Mouse (Mus musculus) midbrain, embryonic 13.5 days (tissue): ENCODE measurements around the gene Tial1. TPM values are rescaled to one million over a fixed set of nuclear protein-coding genes. Genes with fewer than 3 reads are reported as not detected.

Experiments
- ATAC-seq: fragments of 200-750 bp; cut with Nextera tagmentation; 2 replicates; pipeline ENCODE4 v1.8.0; 2017; ENCODE audit warnings: mild to moderate bottlenecking, moderate TSS enrichment, moderate library complexity
- H3K27ac ChIP-seq: fragments of 300-500 bp; sonication (generic); 2 replicates; pipeline ENCODE4 v1.5.1; 2015; ENCODE audit warnings: inconsistent platforms, mild to moderate bottlenecking, moderate library complexity
- H3K27me3 ChIP-seq: fragments of 300-500 bp; sonication (generic); 2 replicates; pipeline ENCODE4 v1.6.1; 2015; ENCODE audit warnings: mild to moderate bottlenecking, inconsistent platforms
- H3K36me3 ChIP-seq: fragments of 300-500 bp; sonication (generic); 2 replicates; pipeline ENCODE4 v1.6.1; 2015; ENCODE audit warnings: mild to moderate bottlenecking, inconsistent platforms
- H3K4me1 ChIP-seq: fragments of 300-500 bp; sonication (generic); replicated peaks from 2 replicates; pipeline ENCODE4 v1.6.1; 2015; ENCODE audit warnings: inconsistent platforms
- H3K4me2 ChIP-seq: fragments of 300-500 bp; sonication (generic); replicated peaks from 2 replicates; pipeline ENCODE4 v1.6.1; 2015; ENCODE audit warnings: moderate library complexity, mild to moderate bottlenecking, inconsistent platforms
- H3K4me3 ChIP-seq: fragments of 300-500 bp; sonication (generic); replicated peaks from 2 replicates; pipeline ENCODE4 v1.5.1; 2015; ENCODE audit warnings: mild to moderate bottlenecking, inconsistent platforms
- H3K9ac ChIP-seq: fragments of 300-500 bp; sonication (generic); replicated peaks from 2 replicates; pipeline ENCODE4 v1.6.1; 2015; ENCODE audit warnings: mild to moderate bottlenecking, inconsistent platforms
- H3K9me3 ChIP-seq: fragments of 300-500 bp; sonication (generic); 2 replicates; pipeline ENCODE4 v1.6.1; 2016; ENCODE audit warnings: mild to moderate bottlenecking, inconsistent platforms
- WGBS: fragments of 180-500 bp; shearing (Covaris S2); methylation state at CpG from one replicate; pipeline ENCODE4 v1.1.7; 2015; 5-methylcytosine and 5-hydroxymethylcytosine counted together
- polyA plus RNA-seq: library from polyadenylated mRNA; unstranded; fragments of >200 nt; fragmentation: Nextera tagmentation; extraction: Ambion mirVana; gene quantifications from 2 replicates; pipeline ENCODE4 v1.2.1, GENCODE M21; 2015

Tial1 gene
- polyA plus RNA-seq, 1 experiment from 2014 or later = 37.3 TPM

DNA sequence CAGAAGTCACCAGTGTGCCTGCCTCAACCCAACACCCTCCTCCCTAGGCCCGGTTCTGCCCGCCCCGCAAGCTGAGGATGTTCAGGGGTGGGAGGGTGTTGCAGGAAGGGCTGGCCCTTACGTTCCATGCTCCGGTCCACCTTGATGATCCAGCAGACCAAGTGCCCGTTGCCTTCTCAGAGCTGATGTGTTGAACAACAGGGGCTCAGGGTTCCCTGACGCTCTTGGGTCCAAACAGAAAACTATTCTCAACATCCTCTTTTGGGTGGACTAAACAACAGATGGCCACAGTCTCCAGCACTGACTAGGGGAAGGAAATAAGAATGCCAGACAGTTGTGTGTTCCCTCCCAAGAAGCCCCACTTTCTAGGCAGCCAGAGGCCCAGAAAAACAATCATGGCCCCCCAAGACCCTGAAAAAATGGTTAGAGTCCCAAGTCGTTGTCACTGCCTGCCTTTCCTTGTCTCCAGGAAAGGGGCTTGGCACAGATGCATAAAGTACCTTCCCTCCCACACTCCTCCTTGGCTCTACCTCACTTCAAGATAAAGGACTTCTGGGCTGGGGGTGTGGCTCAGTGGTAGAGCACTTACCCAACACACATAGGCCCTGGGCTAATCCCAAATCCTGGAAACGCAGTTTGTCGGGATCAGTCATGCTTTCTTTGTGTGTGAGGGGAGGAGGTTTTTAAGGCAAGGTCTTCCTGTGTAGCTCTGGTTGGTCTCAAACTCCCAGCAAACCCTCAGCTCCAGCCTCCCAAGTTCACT, 49.3 kb downstream of the Tial1 start:
- Histone ChIP-seq H3K9me3 (no peaks in the 10 kb centered on the region), H3K27me3 (peaks cover 28% of the 10 kb centered on the region), H3K4me2 (no peak overlapping the region), H3K36me3 (no peaks in the 10 kb centered on the region), H3K4me3 (no peak overlapping the region), H3K9ac (no peak overlapping the region), H3K27ac (no peak overlapping the region), H3K4me1 (peaks cover 3% of the 10 kb centered on the region)
- ATAC-seq = no peak
- 67% methylated on average over 10 of the region's 10 CpGs for WGBS

DNA sequence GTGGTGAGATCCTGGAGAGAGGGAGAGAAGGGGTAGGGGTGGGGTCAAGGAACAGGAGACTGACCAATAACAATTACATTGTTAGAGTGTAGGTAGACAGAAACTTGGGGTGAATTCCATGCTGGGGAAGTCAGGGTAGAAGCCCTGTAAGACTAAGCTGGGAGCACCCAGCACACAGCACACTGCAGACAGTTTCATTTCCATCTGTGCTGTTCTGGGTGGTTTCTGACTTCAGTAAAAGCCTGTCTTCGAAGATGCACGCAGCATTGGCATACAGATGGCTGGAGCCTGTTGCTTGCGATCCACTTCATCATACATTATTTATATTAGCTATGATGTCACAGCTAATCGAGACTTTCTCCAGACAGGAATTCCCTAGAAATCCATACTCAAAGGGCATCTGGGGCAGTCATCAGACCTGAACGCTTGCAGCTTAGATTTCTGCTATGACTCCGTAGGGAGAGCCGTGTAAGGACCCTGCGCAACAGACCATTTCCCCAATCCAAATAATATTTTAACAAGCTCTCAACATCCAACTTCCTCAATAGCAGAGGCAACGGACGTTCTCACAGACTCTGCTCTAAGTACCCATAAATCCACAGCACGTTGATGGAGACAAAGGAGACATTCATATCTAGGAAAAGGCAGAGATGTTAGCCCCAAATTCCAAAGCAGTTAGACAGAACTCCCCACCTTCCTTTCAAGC, 50.7 kb downstream of the Tial1 start:
- no peak for ATAC-seq

DNA sequence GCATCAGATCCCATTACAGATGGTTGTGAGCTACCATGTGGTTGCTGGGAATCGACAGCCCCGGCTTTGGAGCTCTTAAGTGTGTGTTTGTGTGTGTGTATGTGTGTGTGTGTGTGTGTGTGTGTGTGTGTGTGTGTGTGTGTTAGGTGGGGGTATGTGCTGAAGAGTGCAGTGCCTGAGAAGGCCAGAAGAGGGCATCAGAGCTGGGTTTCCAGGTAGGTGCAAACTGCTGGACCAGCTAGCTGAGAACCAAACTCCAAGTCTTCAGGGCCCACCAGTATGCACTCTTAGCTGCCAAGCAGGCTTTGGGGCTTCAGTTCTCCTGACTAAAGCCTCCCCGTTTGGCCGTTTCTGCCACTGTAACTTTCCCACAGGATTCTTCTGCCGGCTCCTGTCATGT, 53.3 kb downstream of the Tial1 start:
- no peaks in the 10 kb centered on the region for H3K4me1 ChIP-seq
- WGBS = 98% methylated on average over 5 of the region's 5 CpGs
- H3K27ac ChIP-seq = no peak overlapping the region
- no peaks in the 10 kb centered on the region for H3K27me3 ChIP-seq
- H3K36me3 ChIP-seq = no peaks in the 10 kb centered on the region
- no peak overlapping the region for H3K4me2 ChIP-seq
- no peak overlapping the region for H3K4me3 ChIP-seq
- no peak overlapping the region for H3K9ac ChIP-seq
- no peaks in the 10 kb centered on the region for H3K9me3 ChIP-seq
- no peak for ATAC-seq

More for the DNA sequence above, 50.7 kb downstream of the Tial1 start:
- Histone ChIP-seq H3K9me3 (no peaks in the 10 kb centered on the region), H3K27me3 (peaks cover 15% of the 10 kb centered on the region), H3K36me3 (no peaks in the 10 kb centered on the region), H3K4me1 (no peaks in the 10 kb centered on the region), H3K4me2 (no peak overlapping the region), H3K9ac (no peak overlapping the region), H3K4me3 (no peak overlapping the region), H3K27ac (no peak overlapping the region)
- 73% methylated on average over 11 of the region's 11 CpGs for WGBS

- Histone ChIP-seq H3K4me3 (no peak overlapping the region), H3K27me3 (no peaks in the 10 kb centered on the region), H3K27ac (no peak overlapping the region), H3K9me3 (no peaks in the 10 kb centered on the region), H3K9ac (no peak overlapping the region), H3K36me3 (peaks cover 5% of the 10 kb centered on the region; the same call in 1 of the 2 replicates), H3K4me2 (no peak overlapping the region), H3K4me1 (no peaks in the 10 kb centered on the region)
- WGBS = 87% methylated on average over 6 of the region's 6 CpGs
- ATAC-seq = no peak
Measured at GRCm38 (mm10) chr7:128403988-128404387, 57.5 kb downstream of the Tial1 start.

GRCm38 (mm10) chr7:128403586-128403985, 57.9 kb downstream of the Tial1 start:
- H3K27me3 ChIP-seq = no peaks in the 10 kb centered on the region
- no peaks in the 10 kb centered on the region for H3K9me3 ChIP-seq
- H3K36me3 ChIP-seq = peaks cover 5% of the 10 kb centered on the region; the same call in 1 of the 2 replicates
- H3K27ac ChIP-seq = no peak overlapping the region
- no peak overlapping the region for H3K9ac ChIP-seq
- H3K4me3 ChIP-seq = no peak overlapping the region
- 88% methylated on average over 6 of the region's 6 CpGs for whole genome bisulfite sequencing
- no peak overlapping the region for H3K4me2 ChIP-seq
- no peaks in the 10 kb centered on the region for H3K4me1 ChIP-seq
- no peak for ATAC-seq

GRCm38 (mm10) chr7:128403128-128403527, 58.4 kb downstream of the Tial1 start:
- 83% methylated on average over 10 of the region's 10 CpGs for WGBS
- peaks cover 5% of the 10 kb centered on the region; the same call in 1 of the 2 replicates for H3K36me3 ChIP-seq
- H3K9me3 ChIP-seq = no peaks in the 10 kb centered on the region
- H3K4me1 ChIP-seq = no peaks in the 10 kb centered on the region
- no peak overlapping the region for H3K9ac ChIP-seq
- H3K4me3 ChIP-seq = no peak overlapping the region
- no peak overlapping the region for H3K27ac ChIP-seq
- H3K4me2 ChIP-seq = no peak overlapping the region
- ATAC-seq = no peak
- no peaks in the 10 kb centered on the region for H3K27me3 ChIP-seq

DNA sequence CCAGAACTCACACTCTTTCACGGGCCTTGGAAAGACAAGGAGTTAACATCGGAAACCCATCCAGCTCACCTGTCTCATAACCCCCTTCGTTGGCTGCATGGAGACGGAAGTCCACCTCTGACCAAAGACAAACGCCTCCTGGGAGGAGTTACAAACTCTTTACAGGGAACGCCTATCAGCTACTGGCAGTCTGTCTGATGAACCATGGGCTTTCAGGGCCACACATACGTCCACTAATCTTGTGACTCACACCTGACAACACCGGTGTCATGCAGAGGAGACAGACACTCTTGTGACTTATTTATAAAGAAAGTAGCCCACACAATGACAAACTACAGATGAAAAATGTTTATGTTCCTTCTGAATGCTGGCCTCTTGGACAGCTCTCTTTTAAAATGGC, 58.9 kb downstream of the Tial1 start:
- no peak for ATAC-seq
- Histone ChIP-seq H3K4me2 (no peak overlapping the region), H3K27ac (no peak overlapping the region), H3K4me3 (no peak overlapping the region), H3K9me3 (no peaks in the 10 kb centered on the region), H3K27me3 (no peaks in the 10 kb centered on the region), H3K36me3 (peaks cover 5% of the 10 kb centered on the region; the same call in 1 of the 2 replicates), H3K9ac (no peak overlapping the region), H3K4me1 (no peaks in the 10 kb centered on the region)
- 89% methylated on average over 8 of the region's 8 CpGs for WGBS

- H3K36me3 ChIP-seq = peaks cover 5% of the 10 kb centered on the region; the same call in 1 of the 2 replicates
- WGBS = 84% methylated on average over 4 of the region's 4 CpGs
- H3K27ac ChIP-seq = no peak overlapping the region
- no peak overlapping the region for H3K4me3 ChIP-seq
- no peak for ATAC-seq
- no peak overlapping the region for H3K4me2 ChIP-seq
- H3K9me3 ChIP-seq = no peaks in the 10 kb centered on the region
- H3K4me1 ChIP-seq = no peaks in the 10 kb centered on the region
- no peaks in the 10 kb centered on the region for H3K27me3 ChIP-seq
- H3K9ac ChIP-seq = no peak overlapping the region
Measured at GRCm38 (mm10) chr7:128398664-128399063, 62.9 kb downstream of the Tial1 start.

DNA sequence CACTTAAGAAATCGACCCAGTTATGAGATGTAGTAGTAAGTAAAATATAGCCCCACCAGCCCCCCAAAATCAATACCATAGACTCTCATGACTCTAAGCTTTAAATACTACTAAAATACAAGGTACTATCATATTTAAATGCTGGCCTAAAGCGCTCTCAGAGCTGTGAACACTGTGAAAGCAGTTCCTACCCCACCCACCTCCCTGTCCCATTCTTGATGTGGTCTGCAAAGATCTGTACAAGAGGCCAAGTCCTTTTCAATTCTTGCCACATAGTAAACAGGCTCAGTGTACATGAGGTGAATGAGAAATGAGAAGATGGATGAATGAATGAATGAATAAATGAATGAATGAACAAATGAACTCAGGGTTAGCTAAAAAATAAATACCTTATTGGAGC, 64.5 kb downstream of the Tial1 start:
- Histone ChIP-seq H3K4me3 (no peak overlapping the region), H3K27ac (no peak overlapping the region), H3K9me3 (no peaks in the 10 kb centered on the region), H3K4me1 (no peaks in the 10 kb centered on the region), H3K27me3 (no peaks in the 10 kb centered on the region), H3K9ac (no peak overlapping the region), H3K4me2 (no peak overlapping the region), H3K36me3 (peaks cover 5% of the 10 kb centered on the region; the same call in 1 of the 2 replicates)
- WGBS = 64% methylated on average over 2 of the region's 2 CpGs
- ATAC-seq = no peak

DNA sequence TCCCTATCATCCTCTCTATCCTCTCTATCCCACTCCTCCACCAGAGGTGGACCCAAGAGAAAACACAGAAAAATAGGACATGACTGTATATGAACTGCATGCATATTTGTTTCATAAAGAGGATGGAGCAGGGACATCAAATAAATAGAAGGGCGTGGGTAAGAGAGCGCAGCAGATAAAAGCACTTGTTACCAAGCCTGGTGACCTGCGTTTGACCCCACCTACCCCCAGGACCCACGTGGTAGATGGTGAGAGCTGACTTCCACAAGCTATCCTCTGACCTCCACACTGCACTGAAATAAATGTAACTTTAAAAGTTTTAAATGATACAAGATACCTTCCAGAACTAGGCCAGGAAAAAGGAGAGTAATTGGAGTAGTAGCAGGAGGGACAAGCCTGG, 67.8 kb downstream of the Tial1 start:
- no peaks in the 10 kb centered on the region for H3K9me3 ChIP-seq
- no peak overlapping the region for H3K4me3 ChIP-seq
- H3K27ac ChIP-seq = no peak overlapping the region
- H3K9ac ChIP-seq = no peak overlapping the region
- no peaks in the 10 kb centered on the region for H3K27me3 ChIP-seq
- WGBS = 80% methylated on average over 4 of the region's 4 CpGs
- H3K4me1 ChIP-seq = no peaks in the 10 kb centered on the region; the same call in 1 of the 2 replicates
- no peak for ATAC-seq
- no peak overlapping the region for H3K4me2 ChIP-seq
- no peaks in the 10 kb centered on the region for H3K36me3 ChIP-seq

DNA sequence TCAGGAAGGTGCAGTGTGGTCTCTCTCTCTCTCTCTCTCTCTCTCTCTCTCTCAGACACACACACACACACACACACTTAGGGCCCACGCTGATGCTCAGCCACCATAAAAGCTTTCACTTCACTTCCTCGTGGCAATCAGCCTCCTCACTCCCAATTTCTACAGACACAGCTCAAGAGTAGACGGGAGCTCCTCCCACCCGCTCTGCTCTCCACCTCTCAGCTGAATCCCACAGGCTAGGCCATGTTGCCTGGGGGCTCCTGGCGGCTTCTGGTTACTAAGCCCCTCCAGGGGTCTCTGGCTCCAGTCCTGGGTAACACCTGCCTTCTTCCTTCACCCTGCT, 68.6 kb downstream of the Tial1 start:
- WGBS = 40% methylated on average over 5 of the region's 5 CpGs
- no peak for ATAC-seq
- Histone ChIP-seq H3K4me1 (no peaks in the 10 kb centered on the region; the same call in 1 of the 2 replicates), H3K4me3 (no peak overlapping the region), H3K9ac (no peak overlapping the region), H3K27ac (no peak overlapping the region), H3K4me2 (no peak overlapping the region), H3K36me3 (no peaks in the 10 kb centered on the region), H3K27me3 (no peaks in the 10 kb centered on the region), H3K9me3 (no peaks in the 10 kb centered on the region)

- Histone ChIP-seq H3K36me3 (no peaks in the 10 kb centered on the region), H3K9ac (no peak overlapping the region), H3K4me1 (no peaks in the 10 kb centered on the region; the same call in 1 of the 2 replicates), H3K27me3 (no peaks in the 10 kb centered on the region), H3K4me3 (no peak overlapping the region), H3K4me2 (no peak overlapping the region), H3K9me3 (no peaks in the 10 kb centered on the region), H3K27ac (no peak overlapping the region)
- no peak for ATAC-seq
- WGBS = 89% methylated on average over 18 of the region's 18 CpGs
Measured at GRCm38 (mm10) chr7:128392071-128392971, 69.2 kb downstream of the Tial1 start.
